Mouse (Mus musculus) kidney, adult 11 months (tissue): ENCODE measurements at regions not wholly inside any gene's neighbourhood (a gene's known extent, or its start where the extent isn't known, plus 50 kb on each side); places are given as distances from the start of the nearest gene placed in this dataset.
A peak's percentile ranks its signal among the peaks of the same experiment; 100 is the strongest.

Source experiments
- DNase-seq: peaks from one replicate; pipeline ENCODE4 v3.0.0; 2022

DNA sequence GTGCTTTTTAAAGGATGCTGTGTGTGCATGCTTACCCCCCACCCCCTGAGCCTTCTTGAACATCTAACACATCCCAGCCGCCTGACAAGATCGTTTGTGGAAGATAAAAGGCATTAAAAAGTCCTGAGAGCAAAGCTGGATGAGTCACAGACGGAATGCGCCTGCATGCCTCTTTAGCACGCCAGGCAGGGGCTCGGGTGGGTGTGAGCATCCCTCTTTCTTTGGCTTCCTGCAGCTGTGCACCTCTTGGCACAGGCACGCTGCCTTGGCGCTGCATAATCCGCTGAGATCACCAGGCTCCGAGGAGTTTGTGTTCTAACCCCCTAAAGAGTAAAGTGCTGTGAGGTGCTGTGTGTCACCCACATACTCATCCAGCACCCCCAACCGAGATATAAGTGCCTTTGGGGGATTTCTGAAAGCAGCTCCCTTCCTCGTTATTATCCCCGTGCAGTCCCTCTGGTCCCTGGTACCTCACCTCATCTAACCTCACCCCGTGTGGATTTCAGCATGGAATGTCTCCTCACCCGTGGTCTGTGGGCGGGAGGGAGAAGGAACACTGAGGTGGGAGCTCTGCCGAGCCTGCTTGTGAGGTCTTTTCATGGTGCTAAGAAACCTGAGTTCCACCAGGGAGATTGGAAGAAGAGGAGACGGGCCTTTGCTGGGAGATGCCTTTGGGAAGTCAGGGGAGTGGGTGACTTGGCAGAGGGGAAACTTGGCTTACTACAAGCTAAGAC is 117.8 kb upstream of the Topaz1 start:
- DNase-seq, result no peak

DNA sequence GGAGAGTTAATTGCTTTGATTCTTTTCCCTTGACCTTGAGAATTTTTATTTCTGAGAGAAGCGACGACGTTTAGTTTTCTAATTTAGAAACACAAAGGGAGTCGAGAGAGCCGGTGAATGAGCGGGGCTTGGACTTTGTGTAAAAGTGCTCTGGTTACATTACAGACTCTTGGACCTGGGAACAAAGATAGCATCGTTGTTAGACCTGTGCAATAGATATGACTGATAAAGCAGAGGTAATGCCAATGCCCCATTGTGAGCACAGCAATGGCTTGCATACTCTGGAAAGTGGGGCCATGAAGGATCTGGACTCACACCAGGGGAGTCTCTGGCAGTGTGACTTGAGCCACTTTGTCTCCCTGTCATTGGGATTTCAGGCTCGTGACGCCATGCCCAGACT is 115.4 kb upstream of the Topaz1 start:
- no peak for DNase-seq

DNA sequence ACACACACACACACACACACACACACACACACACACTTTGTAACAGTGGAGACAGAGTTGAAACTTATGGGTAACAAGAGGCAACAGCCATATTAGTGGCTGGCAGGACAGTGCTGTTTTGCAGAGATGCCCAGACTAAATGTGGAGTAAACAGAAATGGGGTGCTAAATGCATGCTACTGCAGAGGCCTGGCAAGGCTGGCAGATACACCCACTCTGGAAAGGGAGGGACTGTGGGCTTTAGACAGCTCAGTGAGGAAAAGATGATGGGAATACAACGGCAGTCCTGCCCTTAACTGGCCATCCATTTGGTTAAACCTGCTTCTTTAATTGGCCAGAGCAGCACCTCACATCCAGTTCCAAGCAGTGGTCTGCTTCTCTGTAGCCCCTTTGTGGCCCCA is 113.7 kb upstream of the Topaz1 start:
- DNase-seq, result no peak

DNA sequence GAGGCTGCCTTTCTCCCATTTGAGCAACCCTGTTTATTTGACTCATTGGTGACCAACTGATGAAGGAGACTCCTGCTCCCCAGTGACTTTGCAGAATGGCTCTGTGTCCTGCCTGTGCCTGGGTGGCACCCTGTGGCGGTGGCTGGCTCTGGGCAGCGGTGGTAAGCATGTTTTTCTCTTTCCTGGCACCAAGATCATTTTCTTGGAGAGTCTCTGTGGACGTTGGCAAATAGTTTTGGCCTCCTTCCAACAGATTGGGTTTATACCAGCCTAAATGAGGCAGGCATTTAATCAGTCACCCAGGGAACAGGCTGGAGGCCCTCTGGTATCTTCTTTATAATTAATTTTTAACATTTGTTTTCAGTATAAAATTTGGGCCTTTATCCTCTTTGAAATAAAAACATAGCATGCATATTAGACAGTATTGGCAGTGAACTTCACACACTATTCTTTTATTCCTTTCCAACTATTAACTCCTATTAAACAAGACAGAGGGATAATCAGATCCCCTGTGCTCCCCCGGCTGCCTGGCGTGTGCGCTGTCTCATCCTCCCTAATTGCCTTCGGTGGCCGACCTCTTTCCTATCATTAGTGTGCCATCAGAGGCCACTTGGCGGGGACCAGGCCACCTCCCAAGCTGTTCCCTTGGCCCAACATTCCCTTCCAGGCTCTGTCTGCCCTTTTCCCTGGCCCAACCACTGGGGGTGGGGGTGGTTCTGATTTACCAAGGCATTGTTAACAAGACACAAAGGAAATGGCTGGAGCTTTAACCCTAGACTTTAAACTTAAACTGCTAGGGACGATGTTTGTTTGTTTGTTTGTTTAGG is 111.8 kb upstream of the Topaz1 start:
- peak; percentile 77 for DNase-seq

DNA sequence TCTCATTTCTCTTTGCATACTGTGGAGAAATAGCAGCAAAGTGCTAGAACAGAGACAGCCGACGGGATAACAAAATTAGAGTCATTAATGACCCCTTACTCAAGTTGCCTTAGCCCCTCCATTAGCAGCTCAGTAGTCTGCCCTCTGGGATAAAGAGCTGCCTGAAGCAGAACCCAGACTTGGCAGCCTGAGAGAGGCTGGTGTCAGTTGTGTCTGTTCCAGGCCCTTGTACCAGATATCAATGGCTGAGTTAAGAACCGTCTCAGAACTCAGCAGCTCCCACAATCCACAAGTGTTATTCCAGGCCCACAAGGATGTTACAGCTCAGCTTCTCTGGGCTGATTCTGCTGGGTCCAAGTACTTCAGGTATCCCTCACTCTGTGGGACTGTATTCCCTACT is 109.6 kb upstream of the Topaz1 start:
- no peak for DNase-seq

DNA sequence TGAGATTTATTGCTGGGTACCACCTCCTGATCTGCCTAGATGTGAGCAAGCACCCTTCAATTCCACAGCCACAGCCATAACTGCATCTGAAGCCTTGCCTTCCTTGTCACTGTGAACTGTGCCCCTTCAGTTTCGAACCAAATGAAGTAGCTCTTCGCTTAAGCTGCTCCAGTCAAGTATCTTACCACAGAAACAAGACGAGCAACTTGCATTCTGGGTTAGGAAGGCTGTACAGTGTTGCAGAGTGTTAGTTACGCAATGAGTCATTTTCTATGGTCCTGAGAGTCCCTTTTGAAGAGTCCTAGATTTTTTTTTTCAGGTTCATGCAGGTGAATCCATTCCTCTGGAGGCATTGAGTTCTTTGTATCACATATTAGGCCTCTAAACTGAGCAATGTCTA is 107.9 kb upstream of the Topaz1 start:
- DNase-seq, result no peak

DNA sequence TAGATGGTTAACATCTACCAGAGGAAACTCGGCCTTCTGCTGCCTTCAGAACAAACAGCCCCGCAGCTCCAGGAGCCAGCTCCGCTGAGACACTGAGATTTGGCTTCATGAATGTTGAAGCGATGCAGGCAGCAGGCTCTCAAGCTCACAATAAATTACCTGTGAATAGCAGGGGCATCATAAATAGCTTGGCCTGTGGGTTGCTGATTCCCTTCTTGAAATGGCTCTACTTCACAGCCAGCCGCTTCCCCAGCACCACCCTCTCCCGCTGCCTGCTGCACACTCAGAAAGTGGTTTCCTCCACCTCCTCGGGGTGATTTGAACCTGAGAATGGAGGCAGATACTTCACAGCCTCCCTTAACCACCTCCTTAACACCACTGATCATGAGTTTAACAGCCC is 104.2 kb upstream of the Topaz1 start:
- DNase-seq, result no peak

DNA sequence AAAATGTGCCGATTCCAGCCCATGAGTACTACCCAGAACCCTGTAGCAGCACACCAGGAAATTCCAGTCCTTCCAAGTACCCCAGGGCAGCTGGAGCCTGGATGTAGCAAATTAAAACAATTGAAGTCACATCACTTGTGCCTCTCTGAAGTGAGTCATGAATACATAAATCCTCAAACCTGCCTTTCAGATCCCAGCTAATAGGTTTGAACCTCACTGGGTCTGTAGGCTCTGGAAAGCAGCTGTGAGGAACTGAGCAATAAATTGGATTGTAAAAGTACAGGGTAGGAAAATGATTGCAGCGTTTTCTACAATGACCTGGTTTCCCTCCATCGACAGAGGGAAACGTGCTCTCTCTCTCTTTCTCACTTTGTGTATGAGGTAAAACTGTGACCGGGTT is 101.6 kb upstream of the Topaz1 start:
- no peak for DNase-seq

DNA sequence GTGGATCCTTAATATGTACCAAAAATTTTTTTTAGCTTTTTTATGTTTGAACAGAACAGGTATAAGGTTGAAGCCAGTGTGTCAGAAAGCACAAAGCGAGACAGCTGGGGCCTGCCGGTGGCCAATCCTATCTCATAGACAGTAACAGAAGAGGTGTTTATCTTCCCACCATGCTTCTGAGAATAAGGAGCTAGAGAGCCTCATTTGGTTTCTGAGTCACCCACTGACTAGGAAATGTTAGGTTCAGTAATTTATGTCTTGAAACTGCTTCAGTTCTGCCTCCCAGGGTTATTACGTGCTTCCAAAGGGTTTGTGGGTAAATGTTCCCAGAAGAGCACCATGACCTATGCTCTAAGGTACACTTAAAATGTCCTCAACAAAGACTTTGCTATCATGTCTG is 96.3 kb upstream of the Topaz1 start:
- DNase-seq, result no peak

DNA sequence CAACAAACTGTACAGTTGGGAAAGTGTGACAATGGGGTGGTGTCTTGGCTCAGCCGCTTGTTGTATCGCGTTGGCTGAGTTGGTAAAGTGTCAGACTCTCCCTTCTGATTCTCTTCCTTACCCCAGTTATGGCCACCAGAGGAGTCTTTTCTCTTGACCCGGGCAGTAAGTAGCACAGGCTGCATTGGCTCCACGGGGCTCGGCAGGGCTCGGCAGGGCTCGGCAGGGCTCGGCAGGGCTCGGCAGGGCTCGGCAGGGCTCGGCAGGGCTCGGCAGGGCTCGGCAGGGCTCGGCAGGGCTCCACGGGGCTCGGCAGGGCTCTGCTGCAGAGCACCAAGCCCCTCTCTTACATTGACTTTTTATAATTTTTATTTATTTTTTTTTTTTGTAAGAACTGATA is 91.6 kb upstream of the Topaz1 start:
- no peak for DNase-seq

DNA sequence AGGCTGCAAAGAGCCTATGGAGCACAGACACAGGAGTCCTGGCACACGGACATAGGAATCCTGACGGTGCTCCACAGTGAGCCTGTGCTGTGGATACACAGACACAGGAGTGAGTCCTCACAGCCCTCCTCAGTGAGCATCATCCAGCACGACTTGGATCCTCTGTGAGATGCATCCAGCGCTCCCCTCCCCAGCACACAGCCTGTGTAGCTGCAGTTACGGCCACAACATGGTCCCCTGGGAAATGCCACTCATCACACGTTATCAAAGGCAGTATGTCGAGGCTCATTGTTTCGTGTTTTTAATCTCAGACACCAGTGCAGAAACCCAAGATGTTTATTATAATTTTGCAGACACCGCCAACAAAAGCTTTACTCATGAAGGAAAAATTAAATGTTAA is 87.1 kb upstream of the Topaz1 start:
- DNase-seq, result no peak

DNA sequence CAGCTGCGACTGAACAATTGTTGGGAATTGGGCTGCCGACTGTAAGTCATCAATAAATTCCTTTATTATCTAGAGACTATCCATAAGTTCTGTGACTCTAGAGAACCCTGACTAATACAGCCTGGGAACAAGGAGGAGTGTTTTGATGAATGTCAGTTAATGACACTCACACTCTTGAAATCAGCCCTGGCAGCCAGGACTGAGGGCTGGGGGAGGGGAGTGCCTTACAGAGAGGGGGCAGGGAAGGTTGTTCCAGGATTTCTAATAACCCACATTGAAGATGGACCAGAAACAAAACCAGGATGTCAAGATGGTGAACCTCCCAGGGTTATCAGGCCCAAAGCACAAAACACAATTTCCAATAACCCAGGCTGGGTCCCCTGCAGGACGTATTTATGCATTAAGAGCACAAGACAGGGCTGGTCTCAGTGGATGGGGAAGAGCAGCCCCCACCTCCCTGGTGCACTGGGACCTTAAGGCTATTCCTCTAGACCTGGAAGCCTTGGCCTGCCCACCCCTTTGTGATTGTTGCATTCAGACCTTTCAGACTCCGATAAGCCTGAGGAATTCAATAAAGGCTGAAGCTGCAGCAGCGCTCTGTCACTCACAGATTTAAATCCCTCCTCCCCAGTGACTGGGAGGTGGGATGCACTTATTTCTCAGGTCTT is 80.0 kb upstream of the Topaz1 start:
- DNase-seq, result no peak

DNA sequence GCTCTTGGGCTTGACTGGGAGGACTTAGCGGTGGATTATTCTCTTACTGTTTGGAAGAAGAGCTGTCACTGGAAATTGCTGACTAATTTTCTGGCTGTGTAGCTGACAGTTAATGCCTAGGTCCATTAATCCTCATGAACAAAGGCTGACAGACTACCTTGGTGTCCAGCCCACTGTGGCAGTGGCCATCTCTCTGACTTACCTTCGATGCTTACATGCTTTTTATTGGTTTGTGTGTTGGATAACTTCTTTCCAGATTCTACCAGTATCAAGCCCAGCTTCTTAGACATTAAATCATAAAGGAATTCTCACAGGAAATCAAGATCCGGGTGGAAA is 79.5 kb upstream of the Topaz1 start:
- DNase-seq, result no peak

DNA sequence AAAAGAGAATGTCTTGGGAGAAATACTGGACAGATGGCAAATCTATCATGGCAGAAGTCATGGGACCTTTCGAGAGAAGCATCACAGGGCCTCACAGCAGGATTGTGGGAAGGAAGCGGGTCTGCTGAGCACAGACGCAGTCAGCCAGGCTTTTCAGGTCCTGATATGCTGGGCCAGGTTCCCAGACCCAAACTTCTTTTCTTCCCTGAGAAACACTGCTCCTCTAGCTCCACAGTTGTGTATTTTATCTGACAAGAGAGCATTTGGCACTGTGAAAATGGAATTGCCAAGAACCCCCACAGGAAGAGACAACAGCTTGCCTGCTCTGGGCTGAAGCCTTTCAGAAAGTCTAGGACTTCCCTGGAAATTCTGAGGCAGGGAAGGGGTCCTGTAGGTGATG is 73.4 kb upstream of the Topaz1 start:
- no peak for DNase-seq

DNA sequence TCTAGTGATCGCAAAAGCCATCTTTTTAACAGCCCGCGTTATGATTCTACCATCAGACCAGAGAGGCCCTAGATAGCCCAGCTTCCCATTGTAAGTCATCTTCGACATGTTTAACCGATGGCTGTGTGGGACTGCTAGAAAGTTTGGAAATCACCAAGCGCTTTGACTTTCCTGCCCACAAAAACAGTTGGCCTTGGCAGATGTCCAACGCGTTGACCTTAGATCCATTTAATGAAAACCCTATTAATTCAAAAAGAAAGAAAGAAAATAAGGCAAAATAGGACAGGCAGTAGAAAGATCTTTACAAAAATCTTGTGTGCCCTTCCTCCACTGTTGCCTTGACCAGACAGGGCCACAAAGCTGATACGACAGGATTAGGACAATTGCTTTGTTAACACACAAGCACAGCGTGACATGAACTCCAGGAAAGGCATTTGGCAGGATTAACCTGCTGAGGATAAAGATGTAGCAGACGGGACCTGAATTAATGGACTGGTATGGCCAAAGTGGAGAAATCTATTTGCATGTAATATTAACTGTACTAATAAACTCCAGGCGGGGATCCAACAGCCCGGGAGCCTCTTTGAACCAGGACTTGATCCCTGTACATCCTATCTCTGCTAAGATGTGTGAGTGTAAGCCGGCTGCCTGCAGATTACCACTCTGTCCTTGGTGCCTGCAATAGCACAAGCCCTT is 69.0 kb upstream of the Topaz1 start:
- DNase-seq, result no peak

DNA sequence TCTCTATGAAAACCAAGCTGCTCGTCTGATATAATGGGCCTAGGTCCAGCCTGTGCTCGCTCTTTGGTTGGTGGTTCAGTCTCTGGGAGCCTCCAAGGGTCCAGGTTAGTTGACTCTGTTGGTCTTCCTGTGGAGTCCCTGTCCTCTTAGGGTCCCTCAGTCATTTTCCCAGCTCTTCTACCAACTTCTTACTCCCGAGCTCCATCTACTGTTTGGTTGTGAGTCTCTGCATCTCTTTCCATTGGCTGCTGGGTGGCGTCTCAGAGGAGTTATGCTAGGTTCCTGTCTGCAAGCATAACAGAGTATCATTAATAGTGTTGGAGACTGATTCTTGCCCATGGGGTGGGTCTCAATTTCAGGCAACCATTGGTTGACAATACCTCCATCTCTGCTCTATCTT is 60.0 kb upstream of the Topaz1 start:
- no peak for DNase-seq

DNA sequence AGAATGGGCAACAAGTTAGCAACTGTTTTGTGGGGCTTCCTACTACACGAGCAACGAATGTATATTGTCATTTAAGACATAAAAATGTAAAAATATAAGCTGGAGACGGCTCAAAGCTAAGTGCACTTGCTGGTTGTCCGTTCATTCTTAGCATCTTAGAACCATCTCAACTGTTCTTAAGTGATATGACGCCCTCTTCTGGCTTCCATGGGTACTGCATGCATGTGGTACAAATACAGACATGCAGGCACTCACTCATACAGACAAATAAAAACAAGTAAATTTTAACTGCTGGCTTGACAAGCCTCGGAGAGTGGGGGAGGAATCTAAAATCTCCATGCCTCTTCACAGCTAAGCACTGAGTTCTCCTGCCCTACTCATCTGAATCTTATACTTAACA is 55.3 kb upstream of the Topaz1 start:
- no peak for DNase-seq

DNA sequence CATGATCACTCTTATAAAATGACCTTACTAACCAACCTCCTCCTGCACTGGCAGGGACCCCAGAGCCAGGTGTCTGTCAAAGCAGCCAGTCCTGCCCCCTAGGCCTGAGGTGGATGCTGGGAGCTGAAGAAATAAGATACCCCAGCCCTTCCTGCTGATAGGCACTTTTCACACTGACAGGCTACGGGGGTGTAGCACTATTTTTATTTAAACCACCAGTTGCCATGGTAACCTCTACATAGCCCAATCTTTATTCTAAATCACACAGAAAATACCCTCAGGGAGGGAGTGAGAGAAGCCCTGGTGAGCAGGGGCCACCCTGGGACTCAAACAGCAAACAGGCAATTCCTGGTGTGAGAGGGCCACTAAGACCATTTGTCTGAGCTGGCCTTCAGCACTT is 51.4 kb upstream of the Topaz1 start:
- no peak for DNase-seq
